Mouse (Mus musculus) heart, embryonic 16.5 days (tissue): ENCODE measurements around the gene Plekhg1. TPM values are rescaled to one million over a fixed set of nuclear protein-coding genes. Genes with fewer than 3 reads are reported as not detected.

Experiments
- ATAC-seq: fragments of 200-750 bp; cut with Nextera tagmentation; replicated peaks from 2 replicates; pipeline ENCODE4 v1.8.0; 2017; ENCODE audit warnings: moderate number of reproducible peaks; ENCODE audit not compliant: insufficient read depth, low FRiP score; ENCODE audit errors: extremely low read depth
- H3K27ac ChIP-seq: fragments of 300-500 bp; sonication (generic); 2 replicates; pipeline ENCODE4 v1.5.1; 2014; ENCODE audit warnings: mild to moderate bottlenecking, low read length, control low read depth, moderate library complexity
- H3K27me3 ChIP-seq: fragments of 300-500 bp; sonication (generic); 2 replicates; pipeline ENCODE4 v1.6.1; 2014; ENCODE audit warnings: low read length, mixed read lengths; ENCODE audit not compliant: control insufficient read depth, insufficient read depth
- H3K36me3 ChIP-seq: fragments of 300-500 bp; sonication (generic); 2 replicates; pipeline ENCODE4 v1.6.1; 2014; ENCODE audit not compliant: control insufficient read depth, insufficient read depth
- H3K4me1 ChIP-seq: fragments of 300-500 bp; sonication (generic); 2 replicates; pipeline ENCODE4 v1.6.1; 2014; ENCODE audit warnings: low read length, mixed read lengths; ENCODE audit not compliant: control insufficient read depth, insufficient read depth
- H3K4me2 ChIP-seq: fragments of 300-500 bp; sonication (generic); 2 replicates; pipeline ENCODE4 v1.6.1; 2014; ENCODE audit warnings: low read depth, mild to moderate bottlenecking, control low read depth, low read length
- H3K4me3 ChIP-seq: fragments of 300-500 bp; sonication (generic); 2 replicates; pipeline ENCODE4 v1.5.1; 2014; ENCODE audit warnings: mild to moderate bottlenecking, control low read depth, low read length
- H3K9ac ChIP-seq: fragments of 300-500 bp; sonication (generic); 2 replicates; pipeline ENCODE4 v1.6.1; 2014; ENCODE audit warnings: low read length, control low read depth
- H3K9me3 ChIP-seq: fragments of 300-500 bp; sonication (generic); replicated peaks from 2 replicates; pipeline ENCODE4 v1.6.1; 2016; ENCODE audit warnings: low read length; ENCODE audit not compliant: control insufficient read depth
- WGBS: fragments of 180-500 bp; shearing (Covaris S2); extraction: QIAGEN DNeasy Blood & Tissue Kit; methylation state at CpG from one replicate; pipeline ENCODE4 v1.1.7; 2014; 5-methylcytosine and 5-hydroxymethylcytosine counted together
- polyA plus RNA-seq: library from polyadenylated mRNA; unstranded; fragments of >200 nt; fragmentation: Nextera tagmentation; extraction: Ambion mirVana; gene quantifications from 2 replicates; pipeline ENCODE4 v1.2.1, GENCODE M21; 2015

The Plekhg1 gene
- polyA plus RNA-seq, 1 experiment from 2014 or later, result 9.3 TPM

GRCm38 (mm10) chr10:3852733-3853132, 112.6 kb downstream of the Plekhg1 start:
- H3K9me3 ChIP-seq, result no peaks in the 10 kb centered on the region
- peaks cover 4% of the 10 kb centered on the region; the same call in 1 of the 2 replicates for H3K4me1 ChIP-seq
- no peak overlapping the region for H3K4me3 ChIP-seq
- no peak overlapping the region for H3K9ac ChIP-seq
- no peak overlapping the region for H3K27ac ChIP-seq
- WGBS, result 78% methylated on average over 3 of the region's 3 CpGs
- no peaks in the 10 kb centered on the region for H3K27me3 ChIP-seq
- 0 out of 2 replicates have a peak, but pooled peaks cover 3% of the 10 kb centered on the region for H3K36me3 ChIP-seq
- H3K4me2 ChIP-seq, result no peak overlapping the region
- no peak for ATAC-seq

DNA sequence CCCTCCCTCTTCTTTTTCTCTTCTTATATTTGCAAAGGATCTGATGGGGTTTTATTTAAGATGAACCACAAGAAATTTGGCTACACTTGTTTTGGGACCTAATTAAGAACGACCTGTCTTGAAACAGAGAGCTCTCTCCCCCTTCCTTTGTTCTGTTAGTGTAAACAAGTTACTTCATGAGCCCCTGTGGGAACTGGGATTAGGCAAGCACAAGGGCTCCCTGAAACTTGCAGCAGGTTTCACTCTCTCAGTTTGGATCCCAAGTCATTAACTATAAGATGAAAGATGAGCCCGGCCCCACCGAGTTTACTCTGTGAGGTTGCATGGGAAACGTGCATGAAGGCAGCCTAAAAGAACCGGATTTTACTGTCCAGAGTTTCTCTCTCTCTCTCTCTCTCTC, 117.7 kb downstream of the Plekhg1 start:
- no peak overlapping the region for H3K9ac ChIP-seq
- H3K9me3 ChIP-seq, result no peaks in the 10 kb centered on the region
- no peak overlapping the region for H3K4me3 ChIP-seq
- H3K27me3 ChIP-seq, result no peaks in the 10 kb centered on the region
- H3K27ac ChIP-seq, result no peak overlapping the region
- ATAC-seq, result no peak
- H3K4me2 ChIP-seq, result no peak overlapping the region
- H3K4me1 ChIP-seq, result peaks cover 4% of the 10 kb centered on the region; the same call in 1 of the 2 replicates
- H3K36me3 ChIP-seq, result no peaks in the 10 kb centered on the region
- WGBS, result 35% methylated on average over 5 of the region's 5 CpGs

DNA sequence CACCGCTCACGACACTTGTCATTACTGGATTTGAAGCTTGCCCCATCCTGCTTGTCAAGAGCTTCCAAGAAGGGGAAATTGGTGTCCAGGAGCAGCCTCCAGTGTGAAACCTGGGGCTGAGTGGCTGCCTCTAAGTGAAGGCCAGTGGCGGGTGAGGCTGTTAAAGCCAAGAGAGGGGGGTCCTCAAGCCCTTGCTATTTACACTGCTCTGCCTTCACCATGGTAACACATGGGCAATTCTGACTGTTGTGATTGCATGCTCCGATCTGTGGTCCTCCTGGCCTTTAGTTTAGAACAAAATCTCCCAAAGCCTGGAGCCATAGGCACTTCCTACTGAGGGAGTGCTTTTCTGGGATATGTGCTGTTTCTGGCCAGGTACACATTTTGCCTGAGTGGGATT, 118.3 kb downstream of the Plekhg1 start:
- no peak overlapping the region for H3K4me3 ChIP-seq
- H3K9ac ChIP-seq, result no peak overlapping the region
- H3K9me3 ChIP-seq, result no peaks in the 10 kb centered on the region
- ATAC-seq, result no peak
- WGBS, result 48% methylated on average over 4 of the region's 4 CpGs
- H3K4me2 ChIP-seq, result no peak overlapping the region
- H3K27ac ChIP-seq, result no peak overlapping the region
- no peaks in the 10 kb centered on the region for H3K36me3 ChIP-seq
- no peaks in the 10 kb centered on the region for H3K27me3 ChIP-seq
- peaks cover 4% of the 10 kb centered on the region; the same call in 1 of the 2 replicates for H3K4me1 ChIP-seq

DNA sequence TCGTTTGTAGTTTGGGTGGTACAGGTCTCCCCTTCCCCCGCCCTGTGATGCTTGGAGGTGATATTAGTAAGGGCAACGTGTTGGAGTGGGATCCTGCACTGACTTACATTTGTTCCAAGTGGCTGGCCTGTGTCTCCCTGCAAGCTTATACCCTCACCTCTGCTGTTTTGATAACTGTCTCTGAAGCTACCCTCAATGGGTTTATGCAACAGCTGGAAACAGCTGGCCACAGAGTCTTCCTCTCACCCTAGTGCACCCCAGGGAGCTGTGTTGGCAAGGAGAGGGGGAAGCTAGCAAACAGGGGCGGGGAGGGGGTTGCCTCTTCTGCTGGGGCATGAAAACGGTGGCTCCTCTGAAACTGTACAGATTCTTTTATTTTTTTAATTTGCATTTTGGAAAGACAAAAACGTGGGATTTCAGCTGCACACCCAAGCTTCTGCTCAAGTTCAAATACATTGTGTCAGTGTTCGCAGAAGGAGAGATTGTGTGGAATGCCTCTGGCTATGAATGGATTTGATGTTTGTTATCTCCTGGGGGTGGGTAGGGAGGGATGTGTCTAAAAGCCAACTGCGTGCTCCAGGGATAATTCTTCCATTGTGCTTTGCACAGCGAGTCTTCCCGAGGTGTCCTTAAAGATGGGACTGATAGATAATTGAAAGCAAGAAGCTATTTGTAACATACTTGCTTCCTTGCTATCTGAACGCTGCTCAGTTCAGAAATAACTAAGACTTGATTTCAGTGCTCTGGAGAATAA, 119.0 kb downstream of the Plekhg1 start:
- no peak for ATAC-seq
- 41% methylated on average over 11 of the region's 11 CpGs for WGBS
- H3K4me1 ChIP-seq, result peaks cover 4% of the 10 kb centered on the region; the same call in 1 of the 2 replicates

GRCm38 (mm10) chr10:3863411-3864195, 123.4 kb downstream of the Plekhg1 start:
- Histone ChIP-seq H3K36me3 (no peaks in the 10 kb centered on the region), H3K9ac (no peak overlapping the region), H3K27ac (no peak overlapping the region), H3K4me1 (no peaks in the 10 kb centered on the region; the same call in 1 of the 2 replicates), H3K9me3 (no peaks in the 10 kb centered on the region), H3K27me3 (no peaks in the 10 kb centered on the region), H3K4me3 (no peak overlapping the region), H3K4me2 (no peak overlapping the region)
- no peak for ATAC-seq
- WGBS, result 40% methylated on average over 12 of the region's 12 CpGs

More for the DNA sequence above, 119.0 kb downstream of the Plekhg1 start:
- Histone ChIP-seq H3K36me3 (no peaks in the 10 kb centered on the region), H3K27me3 (no peaks in the 10 kb centered on the region), H3K9me3 (no peaks in the 10 kb centered on the region), H3K4me2 (no peak overlapping the region), H3K4me3 (no peak overlapping the region), H3K27ac (no peak overlapping the region), H3K9ac (no peak overlapping the region)

- Histone ChIP-seq H3K4me1 (no peaks in the 10 kb centered on the region; the same call in 1 of the 2 replicates), H3K4me2 (no peak overlapping the region), H3K36me3 (no peaks in the 10 kb centered on the region), H3K27ac (no peak overlapping the region), H3K9ac (no peak overlapping the region), H3K4me3 (no peak overlapping the region), H3K9me3 (no peaks in the 10 kb centered on the region), H3K27me3 (no peaks in the 10 kb centered on the region)
- no peak for ATAC-seq
- WGBS, result 61% methylated on average over 6 of the region's 6 CpGs
These were observed 124.0 kb downstream of the Plekhg1 start for GRCm38 (mm10) chr10:3864196-3864540.

- Histone ChIP-seq H3K27me3 (no peaks in the 10 kb centered on the region), H3K4me2 (no peak overlapping the region), H3K9ac (no peak overlapping the region), H3K4me1 (no peaks in the 10 kb centered on the region), H3K27ac (no peak overlapping the region), H3K9me3 (no peaks in the 10 kb centered on the region), H3K4me3 (no peak overlapping the region), H3K36me3 (no peaks in the 10 kb centered on the region)
- no peak for ATAC-seq
These were observed 127.1 kb downstream of the Plekhg1 start for GRCm38 (mm10) chr10:3867298-3867697.

GRCm38 (mm10) chr10:3870828-3871227, 130.7 kb downstream of the Plekhg1 start:
- Histone ChIP-seq H3K4me3 (no peak overlapping the region), H3K27ac (no peak overlapping the region), H3K9ac (no peak overlapping the region), H3K4me1 (no peaks in the 10 kb centered on the region), H3K36me3 (0 out of 2 replicates have a peak, but pooled peaks cover 4% of the 10 kb centered on the region), H3K9me3 (no peaks in the 10 kb centered on the region), H3K4me2 (no peak overlapping the region), H3K27me3 (no peaks in the 10 kb centered on the region)
- ATAC-seq, result no peak; the same call in 1 of the 2 replicates
- 71% methylated on average over 5 of the region's 5 CpGs for WGBS

GRCm38 (mm10) chr10:3873467-3873866, 133.3 kb downstream of the Plekhg1 start:
- no peak overlapping the region for H3K4me3 ChIP-seq
- H3K27ac ChIP-seq, result no peak overlapping the region
- no peak overlapping the region for H3K4me2 ChIP-seq
- no peak for ATAC-seq
- WGBS, result 92% methylated on average over 6 of the region's 6 CpGs
- H3K9me3 ChIP-seq, result no peaks in the 10 kb centered on the region
- H3K27me3 ChIP-seq, result no peaks in the 10 kb centered on the region
- H3K4me1 ChIP-seq, result peaks cover 2% of the 10 kb centered on the region; the same call in 1 of the 2 replicates
- no peak overlapping the region for H3K9ac ChIP-seq
- H3K36me3 ChIP-seq, result 0 out of 2 replicates have a peak, but pooled peaks cover 4% of the 10 kb centered on the region
